Mouse (Mus musculus) cortical plate, adult 2 months (tissue): ENCODE results near the gene Ptprn2.

Experiments used
- CTCF ChIP-seq: fragments of 200-500 bp; IDR thresholded peaks from 2 replicates; pipeline ENCODE4 v1.5.1; 2011; ENCODE audit warnings: mild to moderate bottlenecking, control low read depth, low read length; ENCODE audit not compliant: insufficient read depth; ENCODE audit errors: extremely low read depth
- POLR2A ChIP-seq: fragments of 200-500 bp; IDR thresholded peaks from 2 replicates; pipeline ENCODE4 v1.6.1; 2011; ENCODE audit warnings: mild to moderate bottlenecking, low read length, control low read depth; ENCODE audit not compliant: insufficient read depth; ENCODE audit errors: extremely low read depth

DNA sequence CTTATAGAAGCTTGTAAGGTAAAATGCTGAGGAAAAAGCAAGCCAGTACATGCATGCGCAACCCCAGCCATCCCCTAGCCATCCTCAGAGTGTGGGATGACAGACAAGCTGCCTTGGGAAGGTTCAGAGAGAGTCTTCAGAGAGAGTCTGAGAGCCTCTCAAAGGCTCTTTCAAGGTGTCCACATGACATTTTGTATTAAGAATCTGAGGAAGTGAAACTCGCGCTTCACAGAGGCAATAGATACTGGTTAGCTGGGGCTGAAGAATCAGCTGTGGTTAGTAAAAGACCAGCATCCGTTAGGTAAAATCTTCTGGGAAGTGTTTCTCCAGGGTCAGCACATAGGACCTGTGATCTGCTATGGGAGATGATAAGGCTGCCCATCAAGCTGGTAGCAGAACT is 110.2 kb downstream of the Ptprn2 start:
- no peak for TF ChIP-seq CTCF
- no peak for TF ChIP-seq POLR2A
